In genomic region chr11:106976194-106976593, GRCm38 (mm10) we compare ENCODE assay signal across 9 mouse cellular contexts. TPM values are rescaled to one million over a fixed set of nuclear protein-coding genes. Genes with fewer than 3 reads are reported as not detected.
A peak's percentile ranks its signal among the peaks of the same experiment; 100 is the strongest.
DNase-seq lines count a peak whose midpoint lies in the region; ATAC-seq lines count a peak whose summit lies in the region.
"Had no signal": no experiment of that assay in that cellular context is flagged by ENCODE, and none has a peak within 500 bp of the region (broad histone marks: within the 10 kb centered on the region; RNA-seq: fewer than 3 reads in every experiment).

No protein-coding gene starts in this region.

- H3K9ac ChIP-seq in heart, embryonic 15.5 days = no peak overlapping the region
- no peak overlapping the region for H3K9ac ChIP-seq in liver, embryonic 13.5 days

- ATAC-seq in heart, embryonic 15.5 days (replicated peaks; ENCODE audit: insufficient number of reproducible peaks, insufficient read depth, low FRiP score, low read depth) = peak; percentile 71
- peak; percentile 24 for ATAC-seq in liver, embryonic 13.5 days (ENCODE audit: low read depth)

- H3K4me2 ChIP-seq in heart, embryonic 15.5 days = no peak overlapping the region
- H3K4me2 ChIP-seq in liver, embryonic 13.5 days = no peak overlapping the region

- H3K4me3 ChIP-seq in heart, embryonic 15.5 days = no peak overlapping the region
- H3K4me3 ChIP-seq in liver, embryonic 13.5 days (replicated peaks) = no peak overlapping the region
- H3K4me3 ChIP-seq: erythroblast, embryonic 14.5 days had no signal

- peak; percentile 28 for DNase-seq in urinary bladder, postnatal 14 days (ENCODE audit: low spot score)
- no peak for DNase-seq in urinary bladder, adult 18-20 months (ENCODE audit: low spot score in 2 of 2)
- no peak for DNase-seq in liver, embryonic 13.5 days
- DNase-seq in right cerebral cortex, postnatal 25 days = no peak
- DNase-seq in frontal cortex, postnatal 25 days (ENCODE audit: low spot score in 2 of 2) = no peak
- DNase-seq in spleen, adult 18-20 months = no peak
- no peak for DNase-seq in frontal cortex, postnatal 36 days (ENCODE audit: low spot score in 2 of 2)

- H3K27me3 ChIP-seq in heart, embryonic 15.5 days = no peaks in the 10 kb centered on the region
- no peaks in the 10 kb centered on the region for H3K27me3 ChIP-seq in liver, embryonic 13.5 days

- H3K36me3 ChIP-seq in heart, embryonic 15.5 days = no peaks in the 10 kb centered on the region
- H3K36me3 ChIP-seq in liver, embryonic 13.5 days = no peaks in the 10 kb centered on the region

- H3K9me3 ChIP-seq in heart, embryonic 15.5 days (replicated peaks) = no peaks in the 10 kb centered on the region
- no peaks in the 10 kb centered on the region for H3K9me3 ChIP-seq in liver, embryonic 13.5 days (replicated peaks)

- H3K4me1 ChIP-seq in heart, embryonic 15.5 days (replicated peaks) = peaks cover 5% of the 10 kb centered on the region
- H3K4me1 ChIP-seq in liver, embryonic 13.5 days (replicated peaks) = peaks cover 9% of the 10 kb centered on the region

- peak overlapping the region; percentile 64 for H3K27ac ChIP-seq in heart, embryonic 15.5 days
- no peak overlapping the region for H3K27ac ChIP-seq in liver, embryonic 13.5 days

- WGBS in heart, embryonic 15.5 days = 64% methylated on average over 8 of the region's 8 CpGs
- WGBS in liver, embryonic 13.5 days (ENCODE audit: insufficient replicate concordance) = 75% methylated on average over 8 of the region's 8 CpGs

RNA-seq across cellular contexts. Expression of gene Kpna2, which starts 23.1 kb away (rescaled TPM):
- polyA plus RNA-seq in heart, embryonic 15.5 days (2015; fragmentation: Nextera tagmentation; extraction: Ambion mirVana) = 231 and 256 TPM in 2 replicates
- 325 and 361 TPM in 2 replicates for polyA plus RNA-seq in liver, embryonic 13.5 days (2015; fragmentation: Nextera tagmentation; extraction: Ambion mirVana)

RNA-seq across cellular contexts. Expression of gene 1810010H24Rik, which starts 49.3 kb away (rescaled TPM):
- 3.1 and 3.2 TPM in 2 replicates for polyA plus RNA-seq in heart, embryonic 15.5 days (2015; fragmentation: Nextera tagmentation; extraction: Ambion mirVana)
- polyA plus RNA-seq in liver, embryonic 13.5 days (2015; fragmentation: Nextera tagmentation; extraction: Ambion mirVana) = 1.1 TPM in 2 replicates
- polyA plus RNA-seq: erythroblast, embryonic 14.5 days had no signal

RNA-seq across cellular contexts. Expression of gene Smurf2, which starts 55.7 kb away (rescaled TPM):
- 8.9 and 10.7 TPM in 2 replicates for polyA plus RNA-seq in heart, embryonic 15.5 days (2015; fragmentation: Nextera tagmentation; extraction: Ambion mirVana)
- polyA plus RNA-seq in liver, embryonic 13.5 days (2015; fragmentation: Nextera tagmentation; extraction: Ambion mirVana) = 2.5 and 3.0 TPM in 2 replicates
